Mouse (Mus musculus) heart, adult 2 months (tissue): ENCODE results near the gene Tpd52l1.

Experiments used
- CTCF ChIP-seq: fragments of 200-600 bp; IDR thresholded peaks from 2 replicates; pipeline ENCODE4 v1.8.1; 2022; ENCODE audit warnings: antibody characterized with exemption, mild to moderate bottlenecking, moderate library complexity
- EP300 ChIP-seq: fragments of 200-500 bp; IDR thresholded peaks from 2 replicates; pipeline ENCODE4 v1.6.1; 2011; ENCODE audit warnings: low read depth, low read length, control low read depth; ENCODE audit not compliant: insufficient read depth
- POLR2A ChIP-seq: fragments of 200-500 bp; IDR thresholded peaks from 2 replicates; pipeline ENCODE4 v1.6.1; 2011; ENCODE audit warnings: mild to moderate bottlenecking, low read depth, low read length, control low read depth; ENCODE audit not compliant: insufficient read depth

DNA sequence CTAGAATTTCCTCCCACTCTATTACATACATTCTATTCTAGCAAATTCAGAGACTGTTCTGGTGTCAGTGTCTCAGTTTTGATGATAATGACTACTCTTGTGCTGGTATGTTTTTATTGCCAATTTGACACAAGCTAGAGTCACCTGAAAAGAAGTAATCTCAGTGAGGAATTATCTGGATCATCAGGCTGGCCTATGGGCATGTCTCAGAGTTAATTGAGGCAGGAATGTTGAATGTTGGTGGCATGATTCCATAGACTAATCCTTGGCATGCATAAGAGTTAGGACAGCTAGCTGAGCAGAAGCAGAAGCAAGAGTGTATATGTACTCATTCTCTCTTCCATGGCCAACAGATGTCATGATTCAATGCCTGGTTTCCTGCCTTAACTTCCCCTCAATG, 27.8 kb downstream of the Tpd52l1 start:
- no peak for TF ChIP-seq POLR2A
- no peak for TF ChIP-seq CTCF
- no peak for TF ChIP-seq EP300
